Mouse (Mus musculus): ENCODE data around the gene Pds5a.
"Not testable (repeated sequence)": the region's sequence is repeated elsewhere in the genome, so short reads cannot be mapped to it uniquely, and the experiment has no call there.

Pds5a gene
- long read RNA-seq, experiment 1, full-length matches to known transcripts, result 2 of 8 reads
- long read RNA-seq, experiment 1, partial matches to known transcripts, result 1 of 8 reads
- long read RNA-seq, experiment 1, other reads (novel, unspliced or antisense), result 5 of 8 reads
- long read RNA-seq, experiment 2, full-length matches to known transcripts, result 1 of 9 reads
- long read RNA-seq, experiment 2, partial matches to known transcripts, result 4 of 9 reads
- long read RNA-seq, experiment 2, other reads (novel, unspliced or antisense), result 4 of 9 reads

DNA sequence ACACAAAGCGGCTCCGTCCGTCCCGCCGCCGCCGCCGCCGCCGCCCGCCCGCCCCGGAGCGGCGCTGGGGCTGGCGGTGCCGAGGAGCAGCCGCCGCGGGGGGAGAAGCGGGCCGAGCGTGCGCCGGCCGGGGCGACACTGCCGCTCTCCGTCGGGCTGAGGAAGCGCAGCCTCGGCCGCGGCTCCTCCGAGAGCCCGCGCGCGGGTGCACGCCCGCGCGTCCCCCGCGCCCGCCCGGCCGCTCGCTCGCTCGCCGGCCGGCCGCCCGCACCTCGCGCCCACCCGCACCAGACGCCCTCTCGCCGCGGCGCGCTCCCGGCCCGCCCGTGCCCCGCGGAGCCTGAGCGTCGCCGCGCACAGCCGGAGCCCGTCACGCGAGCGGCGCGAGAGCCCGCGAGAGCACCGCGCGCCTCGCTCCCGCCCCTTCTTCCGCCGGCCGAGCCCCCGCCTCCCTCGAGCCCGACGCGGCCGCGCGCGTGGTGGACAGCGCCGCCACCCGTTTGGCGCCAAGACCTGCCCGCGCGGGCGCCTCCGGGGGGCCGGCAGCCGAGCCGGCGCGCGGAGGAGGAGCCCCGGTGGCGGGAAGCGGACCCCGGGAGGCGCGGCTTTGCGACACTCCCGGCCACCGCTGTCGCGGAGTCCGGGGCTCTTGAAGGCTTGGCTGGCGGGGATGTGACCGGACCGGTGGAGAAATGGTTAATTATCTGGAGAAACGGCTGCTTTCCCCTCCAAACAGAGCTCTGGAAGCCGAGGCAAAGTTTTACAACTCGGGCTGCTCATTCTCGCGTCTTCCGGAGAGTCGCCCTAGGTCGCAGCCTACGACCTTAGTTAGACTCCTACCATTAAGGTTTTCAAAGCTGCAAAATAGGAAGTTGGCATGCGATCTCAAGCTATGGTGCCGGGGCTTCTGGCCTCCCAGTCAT is at the start of gene Pds5a:
Gene Pds5a (minus strand): TSS at position 438 of the 923 bp plus-strand sequence.
- intact Hi-C loops (cut with DNase I), result loop anchor here (2.0 to 10.0 kb wide), 3 partner anchors 53 to 297 kb away; no protein-coding TSS in a partner anchor

DNA sequence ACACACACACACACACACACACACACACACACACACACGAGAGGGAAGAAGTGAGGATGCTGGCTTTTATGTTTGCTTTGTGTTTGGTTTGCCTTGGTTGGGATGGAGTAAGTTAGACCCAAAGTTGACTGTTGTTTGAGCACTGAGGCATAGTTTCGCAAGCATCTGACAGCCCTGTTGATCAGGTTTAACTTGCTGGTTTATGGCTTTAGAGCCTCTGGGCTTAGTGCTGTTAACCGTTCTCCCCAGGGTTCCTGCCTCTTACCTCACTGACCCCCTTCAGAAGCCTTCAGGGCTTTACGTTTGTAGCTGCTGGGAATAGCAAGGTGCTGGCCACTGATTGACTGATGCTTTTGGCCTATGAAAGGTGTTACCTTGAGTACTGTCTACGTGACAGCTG is 48.8 kb upstream of the Pds5a start:
- intact Hi-C loops (cut with DNase I), result no loop called here

DNA sequence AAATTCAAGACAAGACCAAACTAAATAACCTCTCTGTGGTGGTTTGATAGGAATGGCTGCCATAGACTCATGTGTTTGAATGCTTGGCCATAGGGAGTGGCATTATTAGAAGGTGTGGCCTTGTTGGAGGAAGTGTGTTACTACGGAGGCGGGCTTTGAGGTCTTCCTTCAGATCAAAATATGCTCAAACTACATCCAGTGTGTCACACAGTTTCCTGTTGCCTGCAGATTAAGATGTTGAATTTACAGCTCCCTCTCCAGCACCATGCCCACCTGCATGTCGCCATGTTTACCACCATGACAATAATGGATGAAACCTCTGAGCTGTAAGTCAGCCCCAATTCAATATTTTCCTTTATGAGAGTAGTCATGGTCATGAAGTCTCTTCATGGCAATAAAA is 41.3 kb upstream of the Pds5a start:
- intact Hi-C loops (cut with DNase I), result no loop called here

DNA sequence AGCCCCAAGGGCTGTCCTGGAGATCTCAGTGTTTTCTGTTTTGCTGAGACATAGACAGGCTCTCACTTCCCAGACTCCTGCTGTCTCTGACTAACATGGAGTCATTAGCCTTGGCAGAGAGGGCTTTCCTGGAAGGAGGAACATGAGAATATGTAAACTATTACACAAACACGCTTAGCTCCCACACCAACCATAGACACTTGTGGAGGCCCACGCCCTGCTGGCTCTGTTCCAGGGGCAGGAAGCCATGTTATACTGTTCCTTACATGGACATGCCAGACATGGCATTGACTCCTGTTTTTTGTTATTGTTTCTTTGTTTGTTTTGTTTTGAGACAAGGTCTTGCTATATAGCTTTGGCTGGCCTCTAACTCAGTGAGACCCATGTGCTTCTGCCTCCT is 37.5 kb upstream of the Pds5a start:
- intact Hi-C loops (cut with DNase I), result no loop called here

DNA sequence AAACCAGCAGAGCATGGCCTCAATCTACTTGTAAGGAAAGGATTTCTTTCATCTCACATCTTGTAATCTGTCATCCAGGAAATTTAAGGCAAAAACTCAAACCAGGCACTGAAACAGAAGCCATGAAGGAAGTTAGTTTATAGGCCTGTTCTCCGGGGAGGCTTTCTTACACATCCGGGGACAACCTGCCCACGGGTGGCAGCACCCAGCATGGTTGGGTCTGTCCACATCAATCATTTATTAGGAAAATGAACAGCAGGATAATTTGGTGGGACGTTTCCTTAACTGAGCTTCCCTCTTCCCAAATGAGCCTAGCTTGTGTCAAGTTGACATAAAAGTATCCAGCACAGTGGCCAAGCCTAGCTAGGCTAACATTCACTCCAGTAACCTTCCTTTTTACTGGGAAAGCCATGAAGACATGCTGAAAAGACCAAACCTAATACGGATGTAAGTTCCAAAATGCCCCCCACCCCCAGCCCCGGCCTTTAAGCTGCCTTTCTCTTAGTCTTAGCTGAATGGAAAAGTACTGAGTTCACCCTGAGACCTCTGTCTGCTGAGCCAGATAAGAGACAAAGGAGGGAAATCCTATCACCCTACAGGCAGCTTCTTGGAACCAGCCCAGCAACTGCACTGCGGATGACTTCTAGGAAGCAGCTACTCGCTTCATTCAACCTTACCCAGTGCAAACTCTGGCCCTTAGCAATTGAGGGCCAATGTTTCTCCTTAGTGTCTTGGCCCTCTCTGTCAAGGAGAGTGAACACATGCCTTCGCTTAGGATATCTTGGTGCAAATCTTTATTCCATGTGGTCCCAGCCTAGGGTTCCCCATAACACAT is 33.3 kb upstream of the Pds5a start:
- intact Hi-C loops (cut with DNase I), result no loop called here

DNA sequence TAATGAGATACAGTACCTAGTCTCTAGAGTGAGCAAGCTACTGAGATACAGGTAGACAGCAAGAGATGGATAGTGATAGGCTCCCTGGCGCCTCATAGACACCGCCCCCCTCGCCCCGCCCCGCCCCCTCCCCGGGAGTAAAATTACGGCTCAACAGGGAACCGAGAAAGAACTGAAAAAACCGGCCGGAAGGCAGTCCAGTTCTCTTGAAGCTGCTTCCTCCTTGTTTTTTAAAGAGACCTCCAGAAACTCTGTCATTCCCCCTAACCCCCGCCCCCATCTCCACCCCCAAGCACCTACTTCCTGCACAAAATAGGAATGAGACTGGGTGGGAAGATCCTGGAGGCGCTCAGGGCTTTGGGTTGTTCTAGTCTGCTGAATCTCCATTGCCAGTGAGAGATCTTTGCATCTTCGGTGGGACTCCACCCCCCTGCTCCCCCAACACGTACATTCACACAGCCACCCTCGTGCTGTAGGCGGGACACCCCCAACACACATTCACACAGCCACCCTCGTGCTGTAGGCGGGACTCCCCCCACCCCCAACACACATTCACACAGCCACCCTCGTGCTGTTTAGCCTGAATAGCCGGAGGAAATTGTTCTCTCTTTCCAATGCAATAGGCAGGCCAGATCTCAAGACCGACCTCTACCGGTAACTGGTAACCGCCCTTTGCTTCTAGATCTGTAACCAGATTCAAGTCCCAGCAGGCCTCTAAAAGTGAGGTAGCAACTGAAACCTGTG is 26.4 kb upstream of the Pds5a start:
- intact Hi-C loops (cut with DNase I), result no loop called here

DNA sequence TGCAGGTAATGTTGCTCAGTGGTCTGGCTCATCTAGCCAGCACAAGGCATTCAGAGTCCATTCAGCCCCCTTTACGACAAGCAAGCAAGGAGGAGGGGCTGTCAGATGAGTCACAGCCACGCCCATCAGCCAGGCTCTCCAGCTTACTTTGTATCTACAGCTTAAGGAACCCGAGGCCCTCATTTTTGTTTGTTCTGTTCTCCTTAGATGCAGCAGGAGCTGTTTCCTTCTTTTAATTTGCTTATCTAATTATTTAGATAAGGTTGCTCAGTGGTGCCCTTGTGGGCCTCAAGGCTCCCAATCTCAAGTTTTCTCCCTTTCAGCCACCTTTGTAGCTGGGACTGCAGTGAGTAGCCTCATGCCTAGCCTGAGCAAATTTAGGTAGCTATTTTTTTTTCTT is 20.3 kb upstream of the Pds5a start:
- intact Hi-C loops (cut with DNase I), result no loop called here

DNA sequence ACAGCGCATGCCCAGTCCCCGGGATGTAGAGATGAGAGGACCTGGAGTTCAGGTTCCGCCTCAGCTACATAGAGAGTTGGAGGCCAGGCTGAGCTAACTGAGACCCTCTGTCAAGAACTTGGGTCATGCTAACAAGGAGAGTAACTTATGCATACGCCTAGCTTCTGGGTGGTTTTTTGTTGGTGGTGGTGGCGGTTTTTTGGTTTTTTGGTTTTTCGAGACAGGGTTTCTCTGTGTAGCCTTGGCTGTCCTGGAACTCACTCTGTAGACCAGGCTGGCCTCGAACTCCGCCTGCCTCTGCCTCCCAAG is 19.8 kb upstream of the Pds5a start:
- intact Hi-C loops (cut with DNase I), result not testable (repeated sequence)

DNA sequence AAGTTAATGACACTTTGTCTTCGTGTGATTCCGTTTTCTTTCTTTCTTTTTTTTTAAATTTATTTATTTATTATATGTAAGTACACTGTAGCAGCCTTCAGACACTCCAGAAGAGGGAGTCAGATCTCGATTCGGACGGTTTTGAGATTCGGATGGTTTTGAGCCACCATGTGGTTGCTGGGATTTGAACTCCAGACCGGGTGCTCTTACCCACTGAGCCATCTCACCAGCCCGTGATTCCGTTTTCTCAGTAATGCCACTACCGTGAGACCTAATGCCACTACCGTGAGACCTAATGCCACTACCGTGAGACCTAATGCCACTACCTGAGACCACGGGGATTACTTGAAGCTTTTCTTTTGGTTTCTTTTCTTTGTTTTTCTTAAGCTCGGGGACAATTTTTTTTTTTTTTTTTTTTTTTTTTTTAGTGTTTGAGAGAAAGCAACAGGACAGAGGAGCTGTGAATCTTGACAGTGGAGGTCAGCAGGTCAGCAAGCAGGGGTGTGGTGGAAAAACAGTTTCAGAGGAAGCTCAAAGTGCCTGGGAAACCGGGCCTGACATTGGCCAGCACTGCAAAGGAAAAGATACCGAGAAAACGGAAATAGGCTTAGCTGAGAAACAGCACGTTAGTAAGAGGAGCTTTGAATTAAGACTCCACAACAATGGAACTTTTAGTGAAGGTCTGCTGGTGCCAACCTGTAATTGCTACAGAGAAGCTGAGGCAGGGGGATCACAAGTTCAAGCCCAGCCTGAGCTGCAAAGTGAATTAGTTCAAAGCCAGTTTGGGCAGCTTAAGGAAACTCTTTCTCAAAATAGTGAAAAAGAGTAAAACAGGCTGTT is 19.2 kb upstream of the Pds5a start:
- intact Hi-C loops (cut with DNase I), result no loop called here

DNA sequence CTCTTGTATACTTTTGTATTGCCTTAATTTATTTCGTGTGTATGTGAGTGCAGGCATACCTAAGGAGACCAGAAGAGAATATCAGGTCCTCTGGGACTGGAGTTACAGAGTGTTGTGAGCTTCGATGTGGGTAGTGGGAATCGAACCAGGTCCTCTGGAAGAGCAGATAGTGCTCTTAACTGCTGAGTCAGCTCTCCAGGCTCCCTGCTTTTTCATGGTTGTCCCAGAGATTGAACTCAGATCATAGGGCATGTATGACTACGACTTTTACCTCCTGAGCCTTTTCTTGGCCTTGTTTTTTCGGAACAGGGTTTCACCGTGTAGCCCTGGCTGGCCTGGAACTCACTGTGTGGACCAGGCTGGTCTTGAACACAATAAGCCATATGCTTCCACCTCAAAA is 17.0 kb upstream of the Pds5a start:
- intact Hi-C loops (cut with DNase I), result no loop called here

DNA sequence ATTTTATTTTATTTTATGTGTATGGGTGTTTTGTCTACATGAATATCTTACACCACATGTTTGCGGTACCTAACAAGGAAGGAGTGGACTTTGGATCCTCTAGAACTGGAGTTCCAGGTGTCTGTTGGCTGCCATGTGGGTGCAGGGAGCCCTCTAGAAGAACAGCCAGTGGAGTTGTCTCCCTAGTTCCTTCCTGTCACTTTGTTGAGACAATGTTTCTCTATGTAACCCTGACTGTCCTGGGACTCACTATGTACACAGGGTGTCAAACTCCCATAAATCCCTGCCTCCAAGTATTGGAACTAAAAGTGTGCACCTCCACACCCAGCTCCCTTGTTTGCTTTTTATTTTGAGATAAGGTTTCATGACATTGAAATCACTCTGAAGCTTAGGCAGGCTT is 13.4 kb upstream of the Pds5a start:
- intact Hi-C loops (cut with DNase I), result no loop called here

DNA sequence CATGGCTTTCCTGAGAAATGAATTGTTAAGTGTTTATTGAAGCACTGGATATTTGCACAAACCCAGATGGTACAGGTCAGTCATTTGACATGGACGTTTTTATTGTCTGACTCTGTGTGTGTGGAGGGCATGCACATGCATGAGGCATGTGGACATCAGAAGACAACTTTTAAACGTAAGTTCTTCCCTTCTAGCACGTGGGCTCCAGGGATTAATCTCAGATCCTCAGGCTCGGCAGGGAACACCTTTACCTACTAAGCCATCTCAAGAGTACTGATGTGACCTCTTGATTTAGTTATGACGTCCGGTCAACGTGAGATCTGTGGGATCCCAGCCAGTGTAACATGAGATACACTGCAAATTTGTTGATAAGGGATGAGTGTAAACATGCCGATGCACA is 12.2 kb upstream of the Pds5a start:
- intact Hi-C loops (cut with DNase I), result no loop called here

DNA sequence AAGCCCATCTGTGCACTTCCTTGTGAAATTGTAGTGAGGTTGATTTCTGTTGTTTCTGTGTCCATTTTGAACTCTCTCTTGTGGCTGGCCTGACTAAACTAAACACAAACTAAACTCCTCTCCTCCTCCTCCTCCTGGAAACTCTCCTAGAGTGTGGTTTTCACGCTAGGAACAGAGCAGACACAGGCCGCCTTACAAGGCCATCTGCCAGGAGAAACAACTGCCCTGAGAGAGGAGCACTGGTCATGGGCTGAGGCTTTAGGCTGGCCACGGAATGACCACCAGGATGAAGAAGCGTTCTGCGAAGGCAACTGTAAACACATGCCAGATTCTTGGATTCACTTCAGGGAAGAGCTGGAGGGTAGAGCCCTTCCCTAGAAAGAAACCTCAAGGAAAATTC is 8.9 kb upstream of the Pds5a start:
- intact Hi-C loops (cut with DNase I), result no loop called here

DNA sequence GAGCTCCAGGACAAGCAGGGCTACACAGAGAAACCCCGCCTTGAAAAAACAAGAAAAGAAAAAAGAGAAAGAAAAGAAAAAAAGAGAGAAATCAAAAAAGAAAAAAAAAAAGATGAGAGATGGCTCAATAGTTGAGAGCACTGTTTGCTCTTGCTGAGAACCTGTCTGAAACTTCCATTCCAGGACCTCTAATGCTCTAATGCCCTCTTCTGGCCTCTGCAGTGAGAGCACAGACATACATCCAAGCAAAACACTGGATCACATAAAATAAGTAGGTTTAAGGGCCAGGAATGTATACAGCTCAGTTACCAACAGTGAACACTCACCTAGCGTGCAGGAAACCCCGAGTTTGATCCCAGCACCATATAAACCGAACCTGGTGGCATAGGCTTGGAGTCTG is 8.1 kb upstream of the Pds5a start:
- intact Hi-C loops (cut with DNase I), result no loop called here

DNA sequence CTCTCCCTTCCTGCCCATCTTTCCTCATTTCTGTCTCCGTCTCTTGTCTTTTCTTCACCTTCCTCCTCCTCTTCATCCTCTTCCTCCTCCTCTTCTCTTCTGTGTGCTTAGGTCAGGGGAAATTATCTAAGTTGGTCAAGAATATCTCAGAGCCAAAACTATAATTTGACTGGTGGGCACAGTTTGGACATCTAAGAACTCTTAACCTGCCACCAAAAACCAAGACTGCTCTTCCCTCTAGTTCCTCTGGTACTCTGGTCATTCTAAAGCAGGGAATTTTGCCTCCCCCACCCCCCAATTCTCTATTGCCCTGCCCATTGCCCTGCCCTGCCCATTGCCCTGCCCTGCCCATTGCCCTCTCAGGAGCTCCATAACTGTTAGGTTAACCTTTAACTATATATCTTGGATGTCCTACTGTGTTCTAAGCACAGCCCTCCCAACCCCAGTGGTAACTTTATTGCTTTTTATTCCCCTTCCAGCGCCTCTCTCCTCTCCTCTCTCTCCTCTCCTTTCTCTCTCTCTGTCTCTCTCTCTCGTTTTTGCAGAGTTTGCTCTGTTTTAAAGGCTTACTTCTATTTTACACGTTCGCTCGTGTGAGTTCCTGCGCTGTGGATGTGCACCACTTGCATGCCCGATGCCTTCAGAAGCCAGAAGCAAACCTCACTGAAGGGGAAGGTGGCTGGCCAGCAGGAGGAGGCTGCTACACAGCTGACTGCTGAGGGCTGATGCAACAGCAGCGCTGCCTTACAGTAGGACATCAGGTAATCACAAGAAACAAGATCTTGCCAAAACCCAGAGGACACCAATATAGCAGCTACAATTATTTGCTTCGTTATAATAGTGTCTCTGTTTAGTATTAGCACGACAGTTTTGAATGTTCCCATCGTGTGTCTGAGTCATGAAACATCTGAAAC is 6.9 kb upstream of the Pds5a start:
- intact Hi-C loops (cut with DNase I), result no loop called here

DNA sequence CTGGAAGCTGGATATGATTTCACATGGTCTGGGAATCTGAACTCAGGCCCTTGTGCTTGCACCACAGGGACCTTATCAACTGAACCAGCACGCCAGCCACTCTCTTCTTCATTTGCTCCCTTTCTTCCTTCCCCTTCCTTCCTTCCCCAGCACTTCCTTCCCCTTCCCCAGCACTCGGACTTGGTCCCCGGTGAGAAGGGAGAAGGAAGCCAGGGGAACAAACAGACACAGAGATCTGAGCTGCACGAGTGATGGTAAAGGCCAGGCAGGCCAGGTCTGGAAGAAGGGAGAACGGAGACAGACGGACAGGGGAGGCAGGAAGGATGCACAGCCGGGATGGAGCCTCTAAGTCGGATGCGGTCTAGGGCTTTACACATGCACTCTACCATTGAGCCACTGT is 5.2 kb upstream of the Pds5a start:
- intact Hi-C loops (cut with DNase I), result no loop called here

DNA sequence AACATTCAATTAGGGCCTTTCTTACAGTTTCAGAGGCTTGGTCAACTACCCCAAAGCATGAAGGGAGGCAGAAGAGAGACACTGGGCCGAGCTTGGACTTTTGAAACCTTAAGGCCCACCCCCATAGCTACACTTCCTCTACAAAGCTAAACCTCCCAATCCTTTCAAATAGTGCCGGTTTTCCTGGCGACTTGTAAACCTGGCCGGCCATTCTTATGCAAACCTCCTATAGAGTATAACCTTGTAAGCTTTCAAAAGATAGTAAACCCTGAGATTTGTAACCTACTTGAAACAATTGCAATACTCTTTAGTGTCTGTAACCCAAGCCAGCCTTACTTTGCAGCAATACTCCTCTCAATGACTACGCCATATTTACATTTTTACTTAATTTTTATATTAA is 2.0 kb upstream of the Pds5a start:
- intact Hi-C loops (cut with DNase I), result no loop called here

DNA sequence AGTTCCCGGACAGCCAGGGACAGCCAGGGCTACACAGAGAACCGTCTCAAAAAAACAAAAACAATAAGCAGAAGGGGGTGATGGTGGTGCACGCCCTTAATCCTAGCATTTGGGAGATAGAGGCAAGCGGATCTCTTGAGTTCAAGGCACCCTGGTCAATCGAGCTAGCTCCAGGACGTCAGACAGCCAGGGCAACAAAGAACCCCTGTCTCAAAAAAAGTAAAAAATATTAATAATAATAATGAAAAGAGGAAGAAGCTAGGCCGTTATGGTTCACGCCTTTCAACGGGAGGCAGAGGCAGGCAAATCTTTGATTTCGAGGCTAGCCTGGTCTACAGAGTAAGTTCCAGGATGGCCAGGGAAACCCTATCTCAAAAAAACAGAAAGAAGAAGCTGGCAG is 1.1 kb upstream of the Pds5a start:
- intact Hi-C loops (cut with DNase I), result loop anchor here (10.0 kb wide), 1 partner anchor 54 kb away; no protein-coding TSS in a partner anchor

DNA sequence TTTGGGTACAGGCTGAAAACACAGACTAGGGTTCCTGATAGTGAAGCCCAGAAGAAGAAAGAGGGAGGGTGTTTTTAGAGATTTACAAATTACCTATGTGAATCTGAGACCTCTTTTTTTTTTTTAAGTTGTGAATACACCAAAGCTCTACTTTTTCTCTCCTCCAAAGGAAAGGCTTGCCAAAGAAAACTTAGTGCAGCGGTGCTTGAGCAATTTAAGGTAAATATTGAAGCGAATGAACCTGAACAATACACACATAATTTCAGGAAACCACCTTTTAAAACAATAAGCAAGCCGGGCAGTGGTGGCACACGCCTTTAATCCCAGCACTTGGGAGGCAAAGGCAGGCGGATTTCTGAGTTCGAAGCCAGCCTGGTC is 675 bp upstream of the Pds5a start:
- intact Hi-C loops (cut with DNase I), result loop anchor here (10.0 kb wide), 1 partner anchor 54 kb away; no protein-coding TSS in a partner anchor

Data from adrenal gland (tissue).